Mouse (Mus musculus) intestine, embryonic 15.5 days (tissue): ENCODE data around the gene Dcun1d4. TPM values are rescaled to one million over a fixed set of nuclear protein-coding genes. Genes with fewer than 3 reads are reported as not detected.
"Not testable (repeated sequence)": the region's sequence is repeated elsewhere in the genome, so short reads cannot be mapped to it uniquely, and the experiment has no call there.

Experiments used
- ATAC-seq: fragments of 200-750 bp; cut with Nextera tagmentation; 2 replicates; pipeline ENCODE4 v1.8.0; 2017; ENCODE audit warnings: moderate TSS enrichment, moderate library complexity
- H3K27ac ChIP-seq: fragments of 300-500 bp; sonication (generic); 2 replicates; pipeline ENCODE4 v1.5.1; 2015; ENCODE audit warnings: mild to moderate bottlenecking, inconsistent platforms
- H3K27me3 ChIP-seq: fragments of 300-500 bp; sonication (generic); replicated peaks from 2 replicates; pipeline ENCODE4 v1.6.1; 2015; ENCODE audit warnings: inconsistent platforms
- H3K36me3 ChIP-seq: fragments of 300-500 bp; sonication (generic); 2 replicates; pipeline ENCODE4 v1.6.1; 2015; ENCODE audit warnings: inconsistent platforms
- H3K4me1 ChIP-seq: fragments of 300-500 bp; sonication (generic); replicated peaks from 2 replicates; pipeline ENCODE4 v1.6.1; 2015; ENCODE audit warnings: inconsistent platforms
- H3K4me2 ChIP-seq: fragments of 300-500 bp; sonication (generic); replicated peaks from 2 replicates; pipeline ENCODE4 v1.6.1; 2015; ENCODE audit warnings: mild to moderate bottlenecking, inconsistent platforms
- H3K4me3 ChIP-seq: fragments of 300-500 bp; sonication (generic); replicated peaks from 2 replicates; pipeline ENCODE4 v1.5.1; 2015; ENCODE audit warnings: inconsistent platforms
- H3K9ac ChIP-seq: fragments of 300-500 bp; sonication (generic); 2 replicates; pipeline ENCODE4 v1.6.1; 2015; ENCODE audit warnings: inconsistent platforms
- H3K9me3 ChIP-seq: fragments of 300-500 bp; sonication (generic); 2 replicates; pipeline ENCODE4 v1.6.1; 2016; ENCODE audit warnings: inconsistent platforms
- WGBS: fragments of 180-500 bp; shearing (Covaris S2); methylation state at CpG from one replicate; pipeline ENCODE4 v1.1.7; 2015; 5-methylcytosine and 5-hydroxymethylcytosine counted together
- polyA plus RNA-seq: library from polyadenylated mRNA; unstranded; fragments of >200 nt; fragmentation: Nextera tagmentation; extraction: Ambion mirVana; gene quantifications from 2 replicates; pipeline ENCODE4 v1.2.1, GENCODE M21; 2015

The Dcun1d4 gene
- polyA plus RNA-seq, 1 experiment from 2014 or later: 20.9 TPM

DNA sequence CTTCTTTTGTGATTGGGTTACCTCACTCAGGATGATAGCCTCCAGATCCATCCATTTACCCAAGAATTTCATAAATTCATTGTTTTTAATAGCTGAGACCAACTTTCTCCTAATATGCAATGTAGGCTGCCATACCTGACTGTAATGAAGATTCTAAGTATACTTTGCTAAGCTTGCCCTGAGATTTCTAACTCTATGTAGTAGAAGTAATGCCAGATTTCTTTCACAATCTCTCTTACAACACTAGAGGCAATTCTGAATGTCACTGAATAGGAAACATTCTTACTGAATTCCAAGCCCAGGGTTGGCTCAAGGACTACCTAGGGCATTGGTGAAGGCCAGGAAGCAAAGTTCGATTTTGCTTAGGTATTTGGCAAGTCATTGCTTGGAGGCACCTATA, 1.6 kb downstream of the Dcun1d4 start:
- H3K4me3 ChIP-seq, H3K36me3 ChIP-seq, H3K27ac ChIP-seq, H3K4me2 ChIP-seq, H3K27me3 ChIP-seq, ATAC-seq, H3K4me1 ChIP-seq, H3K9ac ChIP-seq, H3K9me3 ChIP-seq: not testable (repeated sequence)
- WGBS: 88% methylated on average over 1 of the region's 1 CpGs

- H3K4me2 ChIP-seq: no peak overlapping the region
- H3K27ac ChIP-seq: no peak overlapping the region
- H3K27me3 ChIP-seq: no peaks in the 10 kb centered on the region
- H3K9ac ChIP-seq: no peak overlapping the region
- no peaks in the 10 kb centered on the region for H3K4me1 ChIP-seq
- H3K9me3 ChIP-seq: no peaks in the 10 kb centered on the region
- H3K36me3 ChIP-seq: no peaks in the 10 kb centered on the region
- no peak overlapping the region for H3K4me3 ChIP-seq
- no peak for ATAC-seq
- 75% methylated on average over 5 of the region's 5 CpGs for WGBS
These were observed 3.3 kb downstream of the Dcun1d4 start for GRCm38 (mm10) chr5:73484016-73484615.

- WGBS: 47% methylated on average over 4 of the region's 4 CpGs
- Histone ChIP-seq H3K4me3 (no peak overlapping the region), H3K4me2 (no peak overlapping the region), H3K9me3 (no peaks in the 10 kb centered on the region), H3K27me3 (no peaks in the 10 kb centered on the region), H3K4me1 (0 out of 2 replicates have a peak, but pooled peaks cover 3% of the 10 kb centered on the region), H3K9ac (no peak overlapping the region), H3K27ac (no peak overlapping the region), H3K36me3 (no peaks in the 10 kb centered on the region)
- no peak for ATAC-seq
These were observed 5.7 kb downstream of the Dcun1d4 start for GRCm38 (mm10) chr5:73486451-73486850.

- 0 out of 2 replicates have a peak, but pooled peaks cover 3% of the 10 kb centered on the region for H3K4me1 ChIP-seq
- H3K27ac ChIP-seq: peak overlapping the region; percentile 76
- WGBS: 2% methylated on average over 14 of the region's 14 CpGs
- H3K4me2 ChIP-seq: peak overlapping the region; percentile 70
- no peaks in the 10 kb centered on the region for H3K27me3 ChIP-seq
- peak overlapping the region; percentile 44 for H3K9ac ChIP-seq
- peak overlapping the region; percentile 75 for H3K4me3 ChIP-seq
- H3K36me3 ChIP-seq: no peaks in the 10 kb centered on the region
- H3K9me3 ChIP-seq: no peaks in the 10 kb centered on the region
- ATAC-seq: no peak
These were observed 9.1 kb downstream of the Dcun1d4 start for GRCm38 (mm10) chr5:73489915-73490314.

- H3K9me3 ChIP-seq: no peaks in the 10 kb centered on the region
- WGBS: under 1% methylated on average over 37 of the region's 37 CpGs
- ATAC-seq: peak; percentile 98
- no peaks in the 10 kb centered on the region for H3K36me3 ChIP-seq
- no peaks in the 10 kb centered on the region for H3K27me3 ChIP-seq
- peak overlapping the region; percentile 94 for H3K4me2 ChIP-seq
- H3K4me3 ChIP-seq: peak overlapping the region; percentile 75
- peak overlapping the region; percentile 65 for H3K9ac ChIP-seq
- H3K27ac ChIP-seq: peak overlapping the region; percentile 91
- 0 out of 2 replicates have a peak, but pooled peaks cover 3% of the 10 kb centered on the region for H3K4me1 ChIP-seq
These were observed 9.8 kb downstream of the Dcun1d4 start for GRCm38 (mm10) chr5:73490596-73491073.

DNA sequence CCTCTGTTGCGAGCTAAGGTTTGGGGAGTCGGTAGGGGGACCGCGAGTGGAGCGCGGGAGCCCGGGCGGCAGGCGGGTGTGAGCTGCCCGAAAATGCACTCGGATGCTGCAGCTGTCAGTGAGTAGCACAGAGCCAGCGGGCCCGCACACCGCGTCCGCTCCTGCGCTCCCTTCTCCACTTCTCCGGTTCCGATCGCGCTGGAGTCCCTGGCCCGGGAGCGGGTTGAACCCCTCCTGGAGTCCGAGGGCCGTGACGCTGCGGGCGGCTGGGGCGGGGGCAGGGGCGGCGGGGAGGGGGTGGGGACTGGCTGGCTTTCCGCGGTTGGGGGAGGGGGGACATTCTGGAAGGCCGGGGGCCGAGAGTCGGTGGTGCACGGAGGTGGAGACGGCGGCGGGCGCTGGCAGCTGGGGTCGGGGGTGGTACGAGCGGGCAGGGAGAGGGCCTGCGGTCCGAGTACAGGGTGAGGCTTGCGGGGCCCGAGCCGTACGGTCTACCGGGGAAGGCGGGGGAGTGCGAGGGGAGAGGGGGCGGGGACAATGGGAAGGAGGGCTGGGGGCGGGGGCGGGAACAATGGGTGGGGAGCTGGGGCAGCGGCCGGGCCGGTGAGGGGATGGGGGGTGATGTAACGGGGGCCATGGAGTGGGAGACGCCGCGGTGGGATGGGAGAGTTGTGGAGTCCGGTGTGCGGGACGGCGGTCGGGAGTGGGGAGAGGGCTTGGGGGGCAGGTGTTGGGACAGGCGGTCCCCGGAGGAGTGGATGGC, 10.5 kb downstream of the Dcun1d4 start:
- no peaks in the 10 kb centered on the region for H3K9me3 ChIP-seq
- WGBS: under 1% methylated on average over 68 of the region's 70 CpGs
- H3K4me3 ChIP-seq: peak overlapping the region; percentile 75
- H3K27me3 ChIP-seq: no peaks in the 10 kb centered on the region
- ATAC-seq: peak; percentile 52
- H3K27ac ChIP-seq: peak overlapping the region; percentile 91
- peak overlapping the region; percentile 94 for H3K4me2 ChIP-seq
- no peaks in the 10 kb centered on the region for H3K36me3 ChIP-seq
- H3K9ac ChIP-seq: peak overlapping the region; percentile 65
- 0 out of 2 replicates have a peak, but pooled peaks cover 3% of the 10 kb centered on the region for H3K4me1 ChIP-seq

DNA sequence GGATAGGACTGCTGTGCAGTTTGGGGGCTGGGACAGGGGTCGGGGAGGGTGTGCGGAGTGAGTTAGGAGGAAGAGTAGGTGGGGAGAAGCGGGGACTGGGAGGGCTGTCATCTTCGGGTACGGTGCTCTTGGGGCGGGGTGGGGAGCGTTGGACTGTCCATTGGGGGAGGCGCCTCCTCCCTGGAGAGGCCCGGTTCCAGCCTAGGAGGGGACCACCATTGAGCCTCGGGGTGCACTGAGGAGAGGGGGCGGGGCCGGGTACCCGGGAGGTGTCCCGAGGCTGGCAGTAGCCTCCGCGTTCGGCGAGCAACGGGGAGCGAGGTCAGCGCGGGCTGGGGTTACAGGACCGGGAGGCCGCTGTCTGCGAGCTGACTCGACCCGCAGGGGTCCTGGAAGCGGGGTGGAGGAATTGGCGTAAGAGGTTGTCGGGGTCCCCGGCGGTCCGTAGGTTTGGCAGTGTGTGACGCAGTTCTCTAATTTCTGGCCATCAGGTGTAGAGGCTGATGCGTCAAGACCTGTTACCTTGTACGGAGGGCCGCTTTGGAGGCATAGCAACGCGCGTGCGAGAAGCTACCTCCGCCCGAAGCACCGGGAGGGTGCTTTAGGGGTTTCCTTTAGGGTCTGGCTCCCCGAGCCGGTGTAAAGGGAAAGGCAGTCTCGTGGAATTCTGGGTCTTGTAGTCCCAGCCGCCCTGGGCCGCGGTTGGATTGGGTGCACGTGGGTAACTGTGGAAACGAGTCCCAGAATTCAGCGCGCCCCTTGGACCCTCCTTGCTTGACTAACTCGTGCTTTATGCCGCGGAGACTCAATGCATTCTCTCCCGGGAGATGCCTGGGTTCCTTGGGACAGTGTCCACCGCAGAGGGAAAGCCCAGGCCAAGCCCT, 11.3 kb downstream of the Dcun1d4 start:
- H3K36me3 ChIP-seq: no peaks in the 10 kb centered on the region
- 0 out of 2 replicates have a peak, but pooled peaks cover 3% of the 10 kb centered on the region for H3K4me1 ChIP-seq
- H3K27ac ChIP-seq: peak overlapping the region; percentile 91; the same call in 1 of the 2 replicates
- peak overlapping the region; percentile 75 for H3K4me3 ChIP-seq
- peak overlapping the region; percentile 94 for H3K4me2 ChIP-seq
- H3K27me3 ChIP-seq: no peaks in the 10 kb centered on the region
- under 1% methylated on average over 59 of the region's 59 CpGs for WGBS
- H3K9me3 ChIP-seq: no peaks in the 10 kb centered on the region
- peak overlapping the region; percentile 65 for H3K9ac ChIP-seq
- ATAC-seq: peak; percentile 74

DNA sequence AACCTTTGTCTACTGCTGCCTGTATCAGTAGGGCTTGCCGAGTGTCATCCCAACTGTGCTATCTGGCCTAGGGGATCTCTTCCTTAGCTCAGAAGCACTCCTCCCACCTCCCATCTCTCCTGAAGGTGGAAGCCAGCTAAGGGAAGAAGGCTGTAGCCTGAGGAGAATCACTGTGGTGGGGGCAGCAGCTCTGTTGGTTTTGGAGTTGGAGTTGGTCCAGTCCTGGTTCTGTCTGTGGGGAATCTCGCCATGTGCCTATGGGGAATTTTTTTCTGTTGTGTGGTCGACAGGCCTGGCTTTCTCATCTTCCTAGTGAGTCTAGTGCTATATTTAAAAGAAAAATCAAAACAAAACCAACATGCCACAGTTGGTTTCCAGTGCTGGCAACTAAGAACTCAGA, 16.6 kb downstream of the Dcun1d4 start:
- ATAC-seq: no peak
- Histone ChIP-seq H3K9me3 (no peaks in the 10 kb centered on the region), H3K9ac (no peak overlapping the region), H3K4me2 (no peak overlapping the region), H3K4me3 (no peak overlapping the region), H3K27ac (no peak overlapping the region), H3K4me1 (peaks cover 4% of the 10 kb centered on the region; the same call in 1 of the 2 replicates), H3K27me3 (no peaks in the 10 kb centered on the region), H3K36me3 (no peaks in the 10 kb centered on the region)
- 59% methylated on average over 3 of the region's 3 CpGs for WGBS

GRCm38 (mm10) chr5:73498559-73498958, 17.8 kb downstream of the Dcun1d4 start:
- no peaks in the 10 kb centered on the region for H3K36me3 ChIP-seq
- H3K4me3 ChIP-seq: no peak overlapping the region
- no peak overlapping the region for H3K27ac ChIP-seq
- ATAC-seq: no peak
- 63% methylated on average over 8 of the region's 8 CpGs for WGBS
- H3K9ac ChIP-seq: no peak overlapping the region
- H3K9me3 ChIP-seq: no peaks in the 10 kb centered on the region
- H3K27me3 ChIP-seq: no peaks in the 10 kb centered on the region
- H3K4me1 ChIP-seq: peaks cover 4% of the 10 kb centered on the region; the same call in 1 of the 2 replicates
- H3K4me2 ChIP-seq: no peak overlapping the region

DNA sequence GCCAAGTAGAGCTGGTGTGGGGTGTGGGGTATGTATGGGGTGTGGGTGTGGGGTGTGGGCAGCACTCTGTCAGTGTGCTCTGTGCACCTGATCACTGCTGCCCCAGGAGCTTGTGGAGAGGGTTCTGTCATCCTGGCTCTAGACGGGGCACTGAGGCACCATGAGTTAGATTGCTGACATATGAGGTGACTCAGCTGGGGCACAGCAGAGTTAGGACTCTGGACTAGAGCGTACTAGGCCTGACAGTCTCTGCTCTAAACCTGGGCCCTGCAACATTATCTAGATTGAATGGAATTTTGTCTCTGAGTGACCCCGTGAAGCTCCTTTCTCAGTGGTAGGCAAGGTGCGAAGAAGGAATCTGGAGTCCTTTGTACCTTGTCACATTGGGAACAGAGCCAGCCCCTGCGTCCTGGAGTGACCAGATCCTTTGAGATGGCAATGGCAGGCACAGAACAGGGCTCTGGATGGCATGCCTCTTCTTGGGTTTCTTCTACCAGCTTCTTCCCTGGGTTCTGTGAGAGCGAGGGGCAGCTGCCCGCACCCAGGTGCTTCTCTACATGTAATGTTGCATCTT, 20.2 kb downstream of the Dcun1d4 start:
- H3K27ac ChIP-seq: no peak overlapping the region
- H3K4me2 ChIP-seq: no peak overlapping the region
- H3K36me3 ChIP-seq: no peaks in the 10 kb centered on the region
- no peak overlapping the region for H3K9ac ChIP-seq
- ATAC-seq: peak; percentile 64; the same call in 1 of the 2 replicates
- H3K4me1 ChIP-seq: peaks cover 4% of the 10 kb centered on the region; the same call in 1 of the 2 replicates
- no peak overlapping the region for H3K4me3 ChIP-seq
- H3K27me3 ChIP-seq: no peaks in the 10 kb centered on the region
- H3K9me3 ChIP-seq: no peaks in the 10 kb centered on the region
- WGBS: 72% methylated on average over 7 of the region's 7 CpGs

DNA sequence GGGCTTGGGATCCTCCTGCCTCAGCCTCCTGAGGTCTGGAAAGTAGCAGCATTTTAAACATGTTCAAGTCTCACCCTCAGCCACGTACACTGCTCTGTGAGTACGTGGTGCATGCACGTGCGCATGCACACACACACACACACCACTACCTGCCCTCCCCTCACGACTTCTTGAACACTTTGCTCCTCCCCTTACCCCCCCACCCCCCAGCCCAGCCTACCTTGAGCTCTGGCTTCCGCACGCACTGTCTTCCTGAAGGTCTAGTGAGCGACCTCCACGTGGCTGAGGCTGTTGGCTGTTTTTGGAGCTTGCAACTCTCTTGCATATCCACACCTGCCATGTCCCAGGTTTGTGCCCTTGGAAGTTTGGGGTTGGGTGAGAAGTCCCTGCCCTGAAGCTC, 21.6 kb downstream of the Dcun1d4 start:
- Histone ChIP-seq H3K36me3 (no peaks in the 10 kb centered on the region), H3K4me2 (no peak overlapping the region), H3K27ac (no peak overlapping the region), H3K4me1 (peaks cover 4% of the 10 kb centered on the region; the same call in 1 of the 2 replicates), H3K9me3 (no peaks in the 10 kb centered on the region), H3K9ac (no peak overlapping the region), H3K4me3 (no peak overlapping the region), H3K27me3 (no peaks in the 10 kb centered on the region)
- WGBS: 88% methylated on average over 9 of the region's 9 CpGs
- ATAC-seq: no peak
